Mouse (Mus musculus) thymus, postnatal 25 days (tissue): ENCODE measurements around the gene Tmem213.

Source experiments
- DNase-seq: peaks from one replicate; pipeline ENCODE4 v3.0.0; 2022

The Tmem213 gene

GRCm38 (mm10) chr6:38109160-38109795 is at the start of gene Tmem213:
Tmem213 (plus strand) TSS chr6:38109255.
- no peak for DNase-seq

- peak; percentile 4 for DNase-seq
Observed at GRCm38 (mm10) chr6:38064621-38065020, 44.4 kb upstream of the Tmem213 start.

- DNase-seq = no peak
Observed at GRCm38 (mm10) chr6:38065122-38065500, 43.9 kb upstream of the Tmem213 start.

GRCm38 (mm10) chr6:38065501-38066122 is 43.4 kb upstream of the Tmem213 start:
- peak; percentile 2 for DNase-seq

- DNase-seq = peak; percentile 48
Observed at GRCm38 (mm10) chr6:38066215-38066614, 42.8 kb upstream of the Tmem213 start.

- DNase-seq = no peak
Observed at GRCm38 (mm10) chr6:38071256-38071655, 37.8 kb upstream of the Tmem213 start.

GRCm38 (mm10) chr6:38072137-38072796 is 36.8 kb upstream of the Tmem213 start:
- DNase-seq = no peak

- DNase-seq = no peak
Observed at GRCm38 (mm10) chr6:38073592-38073991, 35.5 kb upstream of the Tmem213 start.

- no peak for DNase-seq
Observed at GRCm38 (mm10) chr6:38080364-38080763, 28.7 kb upstream of the Tmem213 start.

GRCm38 (mm10) chr6:38081727-38082341 is 27.2 kb upstream of the Tmem213 start:
- no peak for DNase-seq

- DNase-seq = no peak
Observed at GRCm38 (mm10) chr6:38083204-38083603, 25.9 kb upstream of the Tmem213 start.

- no peak for DNase-seq
Observed at GRCm38 (mm10) chr6:38087242-38088026, 21.6 kb upstream of the Tmem213 start.

- DNase-seq = no peak
Observed at GRCm38 (mm10) chr6:38092539-38092938, 16.5 kb upstream of the Tmem213 start.

GRCm38 (mm10) chr6:38094701-38095100 is 14.4 kb upstream of the Tmem213 start:
- DNase-seq = no peak

- DNase-seq = no peak
Observed at GRCm38 (mm10) chr6:38096961-38097370, 12.1 kb upstream of the Tmem213 start.

GRCm38 (mm10) chr6:38102216-38102795 is 6.7 kb upstream of the Tmem213 start:
- DNase-seq = no peak

- DNase-seq = no peak
Observed at GRCm38 (mm10) chr6:38103775-38104174, 5.3 kb upstream of the Tmem213 start.

- DNase-seq = no peak
Observed at GRCm38 (mm10) chr6:38105924-38106323, 3.1 kb upstream of the Tmem213 start.

- no peak for DNase-seq
Observed at GRCm38 (mm10) chr6:38108449-38108848, 606 bp upstream of the Tmem213 start.

- no peak for DNase-seq
Observed at GRCm38 (mm10) chr6:38109871-38110270, 816 bp downstream of the Tmem213 start.

GRCm38 (mm10) chr6:38110859-38111258 is 1.8 kb downstream of the Tmem213 start:
- DNase-seq = no peak

GRCm38 (mm10) chr6:38116107-38116770 is 7.2 kb downstream of the Tmem213 start:
- no peak for DNase-seq
